Comparison of ENCODE assay signal across 7 mouse cellular contexts in genomic region chr16:18459335-18459954, GRCm38 (mm10). TPM values are rescaled to one million over a fixed set of nuclear protein-coding genes. Genes with fewer than 3 reads are reported as not detected.
A peak's percentile ranks its signal among the peaks of the same experiment; 100 is the strongest.
DNase-seq lines count a peak whose midpoint lies in the region; ATAC-seq and TF ChIP-seq lines count a peak whose summit lies in the region.

No protein-coding gene starts in this region.

- no peaks in the 10 kb centered on the region for H3K36me3 ChIP-seq in ES-Bruce4 (ENCODE audit: control insufficient read depth, insufficient read depth, low read length, poor library complexity, severe bottlenecking)
- peaks cover 9% of the 10 kb centered on the region; the same call in 1 of the 2 replicates for H3K36me3 ChIP-seq in heart, embryonic 16.5 days (ENCODE audit: control insufficient read depth, insufficient read depth)
- H3K36me3 ChIP-seq in stomach, embryonic 14.5 days (ENCODE audit: control insufficient read depth, insufficient read depth, low read length) = peaks cover 2% of the 10 kb centered on the region; the same call in 1 of the 2 replicates

- no peak for TF ChIP-seq POLR2A in ES-Bruce4 (IDR thresholded peaks at IDR 0.05; ENCODE audit: insufficient read depth, low read length)

- H3K4me3 ChIP-seq in ES-Bruce4 (ENCODE audit: low read depth, low read length) = peak overlapping the region; percentile 24
- H3K4me3 ChIP-seq in heart, embryonic 16.5 days (ENCODE audit: low read length) = peak overlapping the region; percentile 28; the same call in 1 of the 2 replicates
- H3K4me3 ChIP-seq in stomach, embryonic 14.5 days (ENCODE audit: low read depth, low read length) = no peak overlapping the region

- H3K9ac ChIP-seq in ES-Bruce4 (ENCODE audit: low read depth, poor library complexity, severe bottlenecking) = no peak overlapping the region
- H3K9ac ChIP-seq in heart, embryonic 16.5 days (ENCODE audit: low read length) = peak overlapping the region; percentile 47
- no peak overlapping the region for H3K9ac ChIP-seq in stomach, embryonic 14.5 days (replicated peaks; ENCODE audit: low read depth, low read length)

- peaks cover 13% of the 10 kb centered on the region for H3K4me1 ChIP-seq in ES-Bruce4 (ENCODE audit: control insufficient read depth, insufficient read depth, low read length)
- peaks cover 16% of the 10 kb centered on the region for H3K4me1 ChIP-seq in heart, embryonic 16.5 days (ENCODE audit: control insufficient read depth, insufficient read depth, low read length)
- peaks cover 11% of the 10 kb centered on the region; the same call in 1 of the 2 replicates for H3K4me1 ChIP-seq in stomach, embryonic 14.5 days (ENCODE audit: control insufficient read depth, insufficient read depth, low read length)

- TF ChIP-seq EP300 in ES-Bruce4 (IDR thresholded peaks at IDR 0.05; ENCODE audit: insufficient read depth, low read depth, low read length) = no peak

- peak overlapping the region; percentile 35 for H3K4me2 ChIP-seq in heart, embryonic 16.5 days (ENCODE audit: low read depth, low read length)
- H3K4me2 ChIP-seq in stomach, embryonic 14.5 days (replicated peaks; ENCODE audit: low read depth, low read length) = peak overlapping the region; percentile 13

- peak overlapping the region; percentile 42; the same call in 1 of the 2 replicates for H3K27ac ChIP-seq in ES-Bruce4 (ENCODE audit: insufficient read depth, low read length)
- H3K27ac ChIP-seq in heart, embryonic 16.5 days (ENCODE audit: low read length) = peak overlapping the region; percentile 79
- no peak overlapping the region for H3K27ac ChIP-seq in stomach, embryonic 14.5 days (ENCODE audit: low read length)

- 23% methylated on average over 12 of the region's 12 CpGs for WGBS in heart, embryonic 16.5 days
- WGBS in stomach, embryonic 14.5 days = 6% methylated on average over 12 of the region's 12 CpGs

- TF ChIP-seq CTCF in ES-Bruce4 (IDR thresholded peaks at IDR 0.05; ENCODE audit: low read depth, low read length) = no peak

- H3K9me3 ChIP-seq in ES-Bruce4 (replicated peaks; ENCODE audit: control insufficient read depth, insufficient read depth, low read length, poor library complexity, severe bottlenecking) = no peaks in the 10 kb centered on the region
- no peaks in the 10 kb centered on the region for H3K9me3 ChIP-seq in heart, embryonic 16.5 days (replicated peaks; ENCODE audit: control insufficient read depth, low read length)
- no peaks in the 10 kb centered on the region for H3K9me3 ChIP-seq in stomach, embryonic 14.5 days (ENCODE audit: control insufficient read depth, low read depth, low read length)

- DNase-seq in adrenal gland, postnatal 36 days = peak; percentile 51 to 56
- DNase-seq in lung, adult 18-20 months = peak; percentile 63 to 71
- no peak for DNase-seq in cerebellum, postnatal 14 days

- no peak for ATAC-seq in heart, embryonic 16.5 days (replicated peaks; ENCODE audit: extremely low read depth, insufficient read depth, low FRiP score)
- 0 out of 2 replicates have a peak, but pooled peaks have one; percentile 20 for ATAC-seq in stomach, embryonic 14.5 days (ENCODE audit: insufficient number of reproducible peaks, insufficient read depth, low FRiP score, low read depth)
- ATAC-seq in frontal cortex, adult (ENCODE audit: low TSS enrichment) = no peak

- no peaks in the 10 kb centered on the region for H3K27me3 ChIP-seq in ES-Bruce4 (ENCODE audit: control insufficient read depth, insufficient read depth, low read length, poor library complexity, severe bottlenecking)
- H3K27me3 ChIP-seq in heart, embryonic 16.5 days (ENCODE audit: control insufficient read depth, insufficient read depth, low read length) = no peaks in the 10 kb centered on the region
- no peaks in the 10 kb centered on the region for H3K27me3 ChIP-seq in stomach, embryonic 14.5 days (ENCODE audit: control insufficient read depth, insufficient read depth, low read length)

RNA-seq across cellular contexts. Expression of gene Comt, which starts 32.8 kb away (rescaled TPM):
- polyA plus RNA-seq in ES-Bruce4 (2011; ENCODE audit: insufficient read depth, insufficient read length, low read depth, missing spikeins) = 13.6 and 15.4 TPM in 2 replicates
- total RNA-seq in adrenal gland, postnatal 36 days (2021) = 100 to 1,000 TPM; 193 to 249 TPM
- polyA plus RNA-seq in heart, embryonic 16.5 days (2015; fragmentation: Nextera tagmentation; extraction: Ambion mirVana) = 128 and 142 TPM in 2 replicates
- 94.3 and 99.0 TPM in 2 replicates for polyA plus RNA-seq in stomach, embryonic 14.5 days (2014; fragmentation: Nextera tagmentation; extraction: Ambion mirVana)

RNA-seq across cellular contexts. Expression of gene Txnrd2, which starts 33.3 kb away (rescaled TPM):
- polyA plus RNA-seq in ES-Bruce4 (2011; ENCODE audit: insufficient read depth, insufficient read length, low read depth, missing spikeins) = 7.1 and 9.3 TPM in 2 replicates
- total RNA-seq in adrenal gland, postnatal 36 days (2021) = 10 to 100 TPM; 73.3 to 97.3 TPM
- 38.4 and 39.6 TPM in 2 replicates for polyA plus RNA-seq in heart, embryonic 16.5 days (2015; fragmentation: Nextera tagmentation; extraction: Ambion mirVana)
- polyA plus RNA-seq in stomach, embryonic 14.5 days (2014; fragmentation: Nextera tagmentation; extraction: Ambion mirVana) = 18.5 and 18.8 TPM in 2 replicates

RNA-seq across cellular contexts. Expression of gene Gnb1l, which starts 39.1 kb away (rescaled TPM):
- 13.7 and 16.2 TPM in 2 replicates for polyA plus RNA-seq in ES-Bruce4 (2011; ENCODE audit: insufficient read depth, insufficient read length, low read depth, missing spikeins)
- total RNA-seq in adrenal gland, postnatal 36 days (2021) = 1 to 10 TPM; 4.9 to 5.9 TPM
- 12.7 TPM in 2 replicates for polyA plus RNA-seq in heart, embryonic 16.5 days (2015; fragmentation: Nextera tagmentation; extraction: Ambion mirVana)
- polyA plus RNA-seq in stomach, embryonic 14.5 days (2014; fragmentation: Nextera tagmentation; extraction: Ambion mirVana) = 12.3 and 15.5 TPM in 2 replicates

RNA-seq across cellular contexts. Expression of gene Rtl10, which starts 39.3 kb away (rescaled TPM):
- polyA plus RNA-seq in ES-Bruce4 (2011; ENCODE audit: insufficient read depth, insufficient read length, low read depth, missing spikeins) = 11.5 and 12.7 TPM in 2 replicates
- 1 to 10 TPM; 4.4 to 5.6 TPM for total RNA-seq in adrenal gland, postnatal 36 days (2021)
- polyA plus RNA-seq in heart, embryonic 16.5 days (2015; fragmentation: Nextera tagmentation; extraction: Ambion mirVana) = 2.0 and 2.7 TPM in 2 replicates
- polyA plus RNA-seq in stomach, embryonic 14.5 days (2014; fragmentation: Nextera tagmentation; extraction: Ambion mirVana) = 3.1 and 3.5 TPM in 2 replicates

Comparison
In these comparisons a context has a peak if more than half of its experiments do, and no peak if none do; other contexts are left out.
1. DNase-seq: peak in adrenal gland, postnatal 36 days (2 of 2) and lung, adult 18-20 months (2 of 2); none in cerebellum, postnatal 14 days (0 of 2).